Mouse (Mus musculus): ENCODE data around the gene Olfr736. TPM values are rescaled to one million over a fixed set of nuclear protein-coding genes. Genes with fewer than 3 reads are reported as not detected.
A peak's percentile ranks its signal among the peaks of the same experiment; 100 is the strongest.

Olfr736 gene
- total RNA-seq (2021), result not detected
- long read RNA-seq, experiment 1, result 0 reads
- long read RNA-seq, experiment 2, result 0 reads

DNA sequence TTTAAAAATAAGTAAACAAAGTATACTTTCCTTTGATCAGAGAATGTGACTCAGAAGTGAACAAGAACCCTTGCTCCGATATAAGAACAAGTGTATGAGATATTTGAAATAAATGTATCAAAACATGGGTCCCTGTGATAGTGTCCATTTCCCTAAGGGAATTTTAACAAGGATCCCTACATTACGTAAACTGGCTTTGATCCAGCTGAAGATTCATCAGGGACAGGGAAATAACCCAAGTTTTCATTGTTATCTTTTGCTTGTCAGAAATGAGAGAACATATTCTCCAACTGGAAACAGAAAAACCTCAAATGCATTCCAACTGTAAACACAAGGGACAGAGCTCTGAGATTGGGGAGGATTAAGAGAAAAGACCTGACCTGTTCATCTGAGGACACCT, at the start of gene Olfr736:
TSS of gene Olfr736 (plus strand) at position 301 of the 400 bp plus-strand sequence.
- DNase-seq, result no peak

DNA sequence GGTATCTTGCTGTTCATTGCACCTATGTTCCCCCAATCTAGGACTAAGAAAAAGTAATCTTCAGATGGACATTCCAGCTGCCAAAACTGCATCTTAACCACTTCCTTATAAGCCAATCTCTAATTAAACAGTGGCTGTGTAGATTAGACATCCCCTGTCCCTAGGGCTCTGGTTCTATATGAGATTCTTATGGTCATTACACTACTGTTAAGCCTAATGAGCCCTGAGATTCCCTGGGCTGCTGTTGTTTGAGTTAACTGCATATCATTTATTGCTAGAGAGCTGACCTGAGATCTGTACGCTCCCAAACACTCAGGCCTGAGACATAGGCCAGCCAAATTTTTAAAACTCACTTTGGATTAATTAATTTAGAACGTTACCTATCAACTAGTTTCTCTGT, 32.2 kb upstream of the Olfr736 start, which contains the start of gene Olfr735:
TSS of gene Olfr735 (minus strand) at position 77 of the 400 bp plus-strand sequence.
- DNase-seq, result no peak

DNA sequence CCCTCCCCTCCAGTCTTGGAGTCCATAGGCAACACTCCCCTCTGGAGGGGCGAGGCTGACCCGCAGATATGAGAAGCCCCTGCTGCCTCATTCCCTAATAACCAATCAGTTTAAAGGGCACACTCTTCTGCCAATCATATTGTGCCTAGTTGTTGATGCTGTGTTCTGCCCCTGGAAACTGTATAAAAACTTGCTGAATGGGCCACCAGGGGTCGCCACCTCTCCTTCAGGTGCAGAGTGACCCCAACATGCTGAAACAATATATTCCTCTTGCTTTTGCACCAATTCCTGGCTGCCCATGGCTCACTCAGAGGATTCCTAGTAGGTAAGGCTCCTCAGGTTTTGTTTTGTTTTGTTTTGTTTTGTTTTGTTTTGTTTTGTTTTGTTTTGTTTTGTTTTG, 28.5 kb upstream of the Olfr736 start:
- DNase-seq, result peak in 1 of 2 experiments; percentile 20

DNA sequence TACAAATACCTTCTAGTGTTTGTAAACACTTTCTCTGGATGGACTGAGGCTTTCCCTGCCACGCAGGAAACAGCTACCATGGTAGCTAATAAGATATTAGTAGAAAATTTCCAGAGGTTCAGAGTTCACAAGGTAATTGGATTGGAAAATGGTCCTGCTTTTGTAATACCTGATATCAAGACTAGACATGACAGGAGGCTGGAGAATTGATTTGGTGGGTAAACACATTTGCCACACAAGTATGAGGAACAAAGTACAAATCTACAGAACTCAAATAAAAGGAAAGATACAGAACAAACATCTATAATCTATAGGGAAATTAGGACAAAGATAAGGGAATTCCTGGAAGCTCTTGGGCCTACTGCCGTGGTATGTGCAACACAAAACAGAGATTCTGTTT, 24.2 kb upstream of the Olfr736 start:
- DNase-seq, result no peak

DNA sequence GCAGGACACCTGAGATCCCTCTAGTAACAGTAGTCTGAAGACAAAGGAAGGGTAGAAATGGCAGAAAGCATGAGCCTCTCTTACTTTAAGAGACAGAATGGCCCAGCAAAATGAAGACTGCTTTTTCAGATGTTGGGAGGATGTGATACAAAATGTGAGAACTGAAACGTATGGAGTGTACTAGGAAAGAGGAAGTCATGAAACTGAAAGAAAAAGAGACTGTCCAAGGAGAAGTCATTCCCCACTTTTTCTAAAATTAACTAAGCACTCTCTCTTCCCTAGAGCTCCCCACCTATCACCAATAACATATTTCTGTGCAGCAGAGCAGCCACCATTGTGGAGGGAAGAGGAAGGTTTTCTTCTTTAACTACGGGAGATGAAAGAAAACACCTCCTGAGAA, 23.4 kb upstream of the Olfr736 start, which contains the start of gene Tlr11:
TSS of gene Tlr11 (plus strand) at position 322 of the 400 bp plus-strand sequence.
- no peak for DNase-seq

DNA sequence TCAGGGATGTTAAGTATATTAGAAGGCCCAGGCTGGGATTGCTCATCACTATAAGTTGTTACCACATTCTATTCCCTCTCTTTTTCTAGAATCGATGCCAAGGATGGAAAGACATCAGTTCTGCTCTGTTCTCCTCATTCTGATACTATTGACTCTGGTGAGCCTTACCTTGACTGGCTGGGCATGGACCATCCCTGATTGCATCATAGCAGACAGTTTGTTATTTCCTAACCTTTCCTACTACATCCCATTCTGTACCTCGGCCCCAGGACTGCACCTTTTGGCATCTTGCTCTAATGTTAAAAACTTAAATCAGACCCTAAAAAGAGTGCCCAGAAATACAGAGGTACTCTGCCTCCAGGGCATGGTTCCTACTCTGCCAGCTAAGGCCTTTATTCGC, 20.5 kb upstream of the Olfr736 start:
- DNase-seq, result no peak

DNA sequence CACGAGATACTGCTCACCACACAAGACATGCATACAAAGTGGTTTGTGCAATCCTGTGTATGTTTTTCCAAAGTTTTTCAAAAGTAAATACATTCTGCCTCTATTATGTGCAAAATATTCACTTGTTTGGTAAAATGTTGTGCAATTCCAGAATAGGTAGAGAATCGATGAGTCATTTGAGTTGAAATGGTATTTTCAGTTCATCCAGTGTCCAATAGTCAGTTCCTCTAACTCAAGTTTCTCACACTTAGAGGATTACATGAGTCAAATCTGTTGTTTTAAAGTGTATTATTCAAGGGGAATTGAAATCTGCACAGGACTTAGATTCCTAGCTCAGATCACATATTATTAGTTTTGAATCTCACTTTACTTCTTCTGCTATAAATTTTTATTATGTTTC, 17.4 kb upstream of the Olfr736 start:
- DNase-seq, result no peak

DNA sequence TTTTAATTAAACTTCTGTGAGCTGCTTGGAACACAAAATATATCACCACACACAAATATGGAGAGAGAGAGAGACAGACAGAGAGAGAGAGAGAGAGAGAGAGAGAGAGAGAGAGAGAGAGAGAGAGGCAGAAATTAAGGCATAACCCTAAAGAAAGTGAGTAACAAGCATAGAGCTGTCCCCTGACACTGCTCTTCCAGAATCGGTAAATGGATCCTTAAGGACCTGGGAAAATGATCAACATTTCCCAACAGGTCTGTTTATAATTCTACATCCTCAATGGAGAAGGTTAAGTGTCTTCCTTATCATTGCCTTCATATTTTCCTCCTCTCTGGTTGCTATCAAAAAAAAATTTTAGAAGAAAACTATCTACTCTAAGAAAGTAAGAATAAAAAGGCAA, 26.3 kb downstream of the Olfr736 start, which contains the start of gene Olfr738:
TSS of gene Olfr738 (plus strand) at position 301 of the 400 bp plus-strand sequence.
- DNase-seq, result no peak

DNA sequence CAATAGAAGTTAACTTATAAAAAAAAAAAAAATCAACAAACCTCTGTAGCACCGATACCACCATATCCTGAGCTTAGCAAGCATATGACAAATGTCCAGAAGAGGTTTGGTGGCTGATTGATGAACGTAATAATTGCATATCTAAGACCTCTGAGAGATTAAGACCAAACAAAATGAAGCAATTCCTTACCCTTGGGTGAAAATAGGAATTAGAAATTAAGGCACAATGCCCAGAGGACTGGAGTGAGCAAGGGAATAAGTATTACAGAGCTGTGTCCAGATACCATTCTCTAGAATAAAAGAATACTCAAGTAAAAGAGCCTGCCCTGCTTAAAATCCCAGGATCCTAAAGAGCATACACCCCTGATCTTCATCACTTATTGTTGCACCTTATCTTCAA, 37.4 kb downstream of the Olfr736 start, which contains the start of gene Olfr739:
TSS of gene Olfr739 (plus strand) at position 301 of the 400 bp plus-strand sequence.
- DNase-seq, result no peak

Other genes with a start within 250 kb of the Olfr736 start
- not detected for gene Olfr728, start 238.5 kb upstream of the Olfr736 start, total RNA-seq (2021)
- not detected for gene Olfr729, start 228.3 kb upstream of the Olfr736 start, total RNA-seq (2021)
- gene Olfr730, start 193.0 kb upstream of the Olfr736 start, total RNA-seq (2021), result not detected
- gene Olfr731, start 139.3 kb upstream of the Olfr736 start, total RNA-seq (2021), result not detected
- gene Olfr732, start 97.0 kb upstream of the Olfr736 start, total RNA-seq (2021), result not detected
- not detected for gene Olfr733, start 79.6 kb upstream of the Olfr736 start, total RNA-seq (2021)
- not detected for gene Olfr734, start 54.4 kb upstream of the Olfr736 start, total RNA-seq (2021)
- not detected for gene Olfr735, start 32.3 kb upstream of the Olfr736 start, total RNA-seq (2021)
- under 1 TPM in 1 of 2 experiments, not detected in 1; 0.08 TPM for gene Tlr11, start 23.2 kb upstream of the Olfr736 start, total RNA-seq (2021)
- not detected for gene Olfr738, start 26.4 kb downstream of the Olfr736 start, total RNA-seq (2021)
- not detected for gene Olfr739, start 37.5 kb downstream of the Olfr736 start, total RNA-seq (2021)
- gene Olfr740, start 64.4 kb downstream of the Olfr736 start, total RNA-seq (2021), result not detected
- gene Olfr741, start 91.6 kb downstream of the Olfr736 start, total RNA-seq (2021), result not detected
- gene Olfr742, start 122.4 kb downstream of the Olfr736 start, total RNA-seq (2021), result not detected
- not detected for gene Olfr743, start 140.7 kb downstream of the Olfr736 start, total RNA-seq (2021)
- not detected for gene Olfr744, start 233.7 kb downstream of the Olfr736 start, total RNA-seq (2021)